Mouse (Mus musculus): ENCODE results near the gene Castor2.

Castor2 gene

GRCm38 (mm10) chr5:134099496-134100211, at the start of gene Castor2:
TSS of gene Castor2 (plus strand) at chr5:134099711.
- peak; percentile 93 to 95 for DNase-seq

- no peak for DNase-seq
Measured at GRCm38 (mm10) chr5:134050711-134051110, 48.8 kb upstream of the Castor2 start.

- no peak for DNase-seq
Measured at GRCm38 (mm10) chr5:134052614-134053013, 46.9 kb upstream of the Castor2 start.

GRCm38 (mm10) chr5:134054496-134054895, 45.0 kb upstream of the Castor2 start:
- no peak for DNase-seq

GRCm38 (mm10) chr5:134058793-134059352, 40.6 kb upstream of the Castor2 start:
- DNase-seq, result no peak

GRCm38 (mm10) chr5:134063362-134064064, 36.0 kb upstream of the Castor2 start:
- peak; percentile 49 to 63 for DNase-seq

- DNase-seq, result no peak
Measured at GRCm38 (mm10) chr5:134066261-134066660, 33.2 kb upstream of the Castor2 start.

GRCm38 (mm10) chr5:134067924-134068323, 31.6 kb upstream of the Castor2 start:
- no peak for DNase-seq

GRCm38 (mm10) chr5:134073512-134074041, 25.9 kb upstream of the Castor2 start:
- no peak for DNase-seq

- no peak for DNase-seq
Measured at GRCm38 (mm10) chr5:134074368-134074767, 25.1 kb upstream of the Castor2 start.

- DNase-seq, result no peak
Measured at GRCm38 (mm10) chr5:134076175-134076574, 23.3 kb upstream of the Castor2 start.

GRCm38 (mm10) chr5:134080685-134081548, 18.6 kb upstream of the Castor2 start:
- DNase-seq, result no peak

- DNase-seq, result no peak
Measured at GRCm38 (mm10) chr5:134085227-134085626, 14.3 kb upstream of the Castor2 start.

- no peak for DNase-seq
Measured at GRCm38 (mm10) chr5:134085887-134086639, 13.4 kb upstream of the Castor2 start.

- no peak for DNase-seq
Measured at GRCm38 (mm10) chr5:134087211-134087610, 12.3 kb upstream of the Castor2 start.

- DNase-seq, result no peak
Measured at GRCm38 (mm10) chr5:134095766-134096165, 3.7 kb upstream of the Castor2 start.

GRCm38 (mm10) chr5:134098341-134098902, 1.1 kb upstream of the Castor2 start:
- DNase-seq, result no peak

- peak in 1 of 2 experiments; percentile 17 for DNase-seq
Measured at GRCm38 (mm10) chr5:134098976-134099375, 535 bp upstream of the Castor2 start.

GRCm38 (mm10) chr5:134100232-134100771, 791 bp downstream of the Castor2 start:
- DNase-seq, result no peak

- DNase-seq, result no peak
Measured at GRCm38 (mm10) chr5:134101322-134101721, 1.8 kb downstream of the Castor2 start.

GRCm38 (mm10) chr5:134101883-134102282, 2.4 kb downstream of the Castor2 start:
- peak in 1 of 2 experiments; percentile 49 for DNase-seq
